Mouse (Mus musculus): ENCODE results near the gene Als2cl.

The Als2cl gene

GRCm38 (mm10) chr9:110877888-110878287 lies 1.8 kb upstream of the Als2cl start:
- in situ Hi-C loops (cut with MboI; ENCODE audit: unreplicated experiment in 2 of 2), result loop anchor here (5.0 to 10.0 kb wide), 3 partner anchors 163 to 466 kb away; no protein-coding TSS in a partner anchor

DNA sequence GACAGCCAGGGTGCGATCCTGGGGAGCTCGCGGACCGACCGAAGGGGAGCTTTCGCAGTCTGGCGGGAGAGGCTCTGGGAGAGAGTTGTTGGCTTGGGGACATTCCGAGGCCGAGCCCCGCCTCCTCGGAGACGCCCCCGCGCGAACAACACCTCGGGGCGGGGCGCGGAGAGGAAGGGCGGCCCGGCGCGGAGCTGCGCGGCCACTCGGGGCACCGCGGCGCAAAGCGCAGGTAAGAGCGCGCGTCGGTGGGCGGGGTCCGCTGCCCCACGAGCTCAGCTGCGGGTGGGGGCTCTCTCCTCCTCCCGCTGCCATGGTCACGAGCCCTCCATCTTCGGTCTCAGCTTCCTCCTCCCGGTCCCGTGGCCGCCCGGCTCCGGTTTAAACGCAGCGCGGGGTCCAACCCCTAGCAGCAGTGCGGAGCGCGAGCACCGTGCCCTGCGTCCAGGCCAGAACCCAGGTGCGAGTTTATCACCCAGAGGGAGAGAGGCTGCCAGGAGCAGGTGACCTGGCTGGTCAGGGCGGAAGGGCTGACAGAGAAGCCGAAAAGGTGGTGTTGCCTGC lies 410 bp downstream of the Als2cl start, which contains the start of gene Tmie:
TSS of gene Tmie (minus strand) at position 116 of the 564 bp plus-strand sequence.
- in situ Hi-C loops (cut with MboI; ENCODE audit: unreplicated experiment in 2 of 2), result loop anchor here (5.0 to 10.0 kb wide), 3 partner anchors 165 to 468 kb away; no protein-coding TSS in a partner anchor

DNA sequence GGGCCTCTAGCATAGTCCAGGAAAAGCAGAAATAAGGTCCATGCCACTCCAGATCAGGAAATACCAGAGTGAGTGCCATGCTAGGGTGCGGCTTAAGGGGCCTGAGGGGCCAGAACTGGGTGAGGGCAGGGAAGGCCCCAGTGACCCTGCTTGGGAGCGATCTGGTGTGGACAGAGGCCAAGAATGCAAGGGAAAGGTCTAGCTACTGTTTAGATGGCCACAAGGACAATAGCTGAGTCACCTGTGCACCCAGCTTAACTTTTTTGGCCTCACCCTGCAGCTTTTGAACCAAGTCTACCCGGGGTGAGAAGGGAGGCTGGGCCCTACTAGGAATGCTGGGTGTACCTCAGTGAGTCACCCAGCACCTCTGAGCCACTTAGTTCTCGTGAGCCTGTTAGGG lies 1.1 kb downstream of the Als2cl start:
- in situ Hi-C loops (cut with MboI; ENCODE audit: unreplicated experiment in 2 of 2), result no loop called here

DNA sequence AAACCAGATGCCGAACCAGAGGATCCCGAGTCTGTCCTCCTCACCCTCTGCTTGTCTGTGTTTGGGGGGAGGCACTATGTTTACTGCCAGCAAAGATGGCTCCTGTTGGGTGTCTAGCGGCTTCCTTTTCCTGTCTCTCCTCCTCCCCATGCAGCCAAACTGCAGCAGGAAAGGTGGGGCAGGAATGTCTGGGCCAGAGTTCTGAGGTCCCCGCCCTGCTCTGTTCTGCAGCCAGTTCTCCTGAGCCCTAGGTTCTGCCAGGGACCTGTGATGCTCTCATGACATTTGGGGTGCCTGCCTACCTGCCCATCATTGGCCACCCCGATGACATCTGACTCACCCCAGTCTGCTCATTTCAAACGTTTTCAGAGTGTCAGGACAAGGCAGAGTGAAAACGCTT lies 2.3 kb downstream of the Als2cl start:
- in situ Hi-C loops (cut with MboI; ENCODE audit: unreplicated experiment in 2 of 2), result no loop called here

DNA sequence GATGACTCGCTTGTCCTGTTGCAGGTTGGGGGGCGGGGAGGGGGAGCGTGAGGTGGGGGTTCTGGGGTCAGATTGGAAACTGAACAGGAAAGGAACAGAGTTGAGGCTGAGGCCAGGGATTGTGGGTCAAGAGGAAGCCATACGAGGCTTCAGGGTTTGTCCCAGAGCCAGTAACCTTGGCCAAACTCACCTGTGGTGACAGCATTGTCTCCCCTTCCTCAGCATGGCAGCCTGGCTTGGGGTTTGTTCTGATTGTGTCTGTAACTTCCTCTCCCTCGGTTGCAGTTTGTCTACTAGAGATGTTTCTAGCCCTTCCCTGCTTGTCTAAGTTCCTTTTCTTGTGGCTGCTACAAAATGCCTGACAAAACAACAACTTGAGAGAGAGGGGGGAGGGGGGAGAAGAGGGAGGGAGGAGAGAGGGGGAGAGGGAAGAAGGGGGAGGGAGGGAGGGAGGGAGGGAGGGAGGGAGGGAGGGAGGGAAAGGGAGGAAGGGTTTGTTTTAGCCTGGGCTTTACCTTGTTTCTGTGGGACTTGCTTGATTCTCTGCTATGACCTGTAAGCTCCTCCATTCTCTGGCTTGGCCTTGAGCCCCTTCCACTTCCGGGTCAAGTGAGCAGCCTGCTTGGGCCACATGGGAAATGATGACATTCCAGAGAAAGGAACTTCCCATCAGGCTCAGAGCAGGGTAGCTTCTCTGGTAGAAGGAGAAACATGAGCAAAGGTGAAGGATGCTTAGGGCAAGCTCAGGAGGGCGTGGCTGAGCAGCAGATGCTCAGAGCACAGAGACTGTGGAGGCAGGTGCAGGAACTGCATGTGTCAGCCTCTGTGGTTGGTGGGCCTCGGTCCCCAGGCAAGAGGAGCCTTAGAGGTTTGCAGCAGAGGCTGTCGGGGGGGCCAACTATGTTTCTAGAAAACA lies 8.0 kb downstream of the Als2cl start:
- in situ Hi-C loops (cut with MboI; ENCODE audit: unreplicated experiment in 2 of 2), result no loop called here

DNA sequence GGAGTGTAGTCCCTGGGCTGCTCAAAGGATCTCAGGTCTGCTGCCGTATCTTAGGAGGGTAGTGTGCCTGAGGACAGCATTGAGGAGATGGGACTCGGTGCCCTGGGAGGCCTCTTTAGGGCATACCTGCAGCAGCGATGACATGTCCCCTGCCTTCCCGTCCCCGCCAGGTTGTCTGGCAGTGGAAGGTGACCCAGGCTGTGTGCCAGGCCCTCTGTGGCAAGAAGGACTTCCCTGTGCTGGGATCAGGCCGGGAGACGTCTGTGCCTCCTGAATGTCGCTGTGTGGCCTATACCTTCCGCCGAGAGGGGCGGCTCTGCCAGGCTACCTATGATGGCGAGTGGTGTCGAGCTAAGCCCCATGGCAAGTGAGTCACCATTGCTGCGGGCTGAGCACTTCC lies 9.3 kb downstream of the Als2cl start:
- in situ Hi-C loops (cut with MboI; ENCODE audit: unreplicated experiment in 2 of 2), result no loop called here

DNA sequence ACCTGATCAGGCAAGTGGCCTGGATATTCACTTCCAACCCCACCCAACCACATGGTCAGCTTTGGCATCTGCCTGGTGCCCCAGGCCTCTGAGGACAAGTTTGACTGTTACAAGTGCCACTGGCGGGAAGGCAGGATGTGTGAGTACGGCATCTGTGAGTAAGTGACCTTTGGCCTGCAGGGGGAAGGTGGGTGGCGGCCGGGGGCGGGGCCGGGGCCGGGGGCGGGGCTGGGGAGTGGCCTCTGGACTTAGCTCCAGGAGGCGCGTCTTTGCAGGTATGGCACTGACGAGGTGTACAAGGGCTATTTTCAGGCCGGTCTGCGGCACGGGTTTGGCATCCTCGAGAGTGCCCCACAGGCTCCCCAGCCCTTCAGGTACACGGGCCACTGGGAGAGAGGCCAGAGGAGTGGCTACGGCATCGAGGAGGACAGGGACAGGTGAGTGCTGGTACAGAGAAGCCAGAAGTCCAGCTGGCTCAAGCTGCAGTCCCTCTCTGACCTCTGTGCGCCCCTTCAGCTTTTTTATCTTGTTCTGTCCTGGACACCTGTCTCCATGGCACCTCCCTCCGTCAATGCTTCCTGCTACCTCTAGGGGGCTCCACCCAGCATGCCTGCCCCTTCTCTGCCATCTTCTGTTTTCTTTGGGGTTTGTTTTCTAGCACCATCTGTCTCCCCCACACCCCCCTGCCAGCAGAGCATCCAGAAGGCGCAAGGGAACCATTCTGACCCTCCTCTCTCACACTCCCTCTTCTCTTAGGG lies 10.5 kb downstream of the Als2cl start:
- in situ Hi-C loops (cut with MboI; ENCODE audit: unreplicated experiment in 2 of 2), result no loop called here

DNA sequence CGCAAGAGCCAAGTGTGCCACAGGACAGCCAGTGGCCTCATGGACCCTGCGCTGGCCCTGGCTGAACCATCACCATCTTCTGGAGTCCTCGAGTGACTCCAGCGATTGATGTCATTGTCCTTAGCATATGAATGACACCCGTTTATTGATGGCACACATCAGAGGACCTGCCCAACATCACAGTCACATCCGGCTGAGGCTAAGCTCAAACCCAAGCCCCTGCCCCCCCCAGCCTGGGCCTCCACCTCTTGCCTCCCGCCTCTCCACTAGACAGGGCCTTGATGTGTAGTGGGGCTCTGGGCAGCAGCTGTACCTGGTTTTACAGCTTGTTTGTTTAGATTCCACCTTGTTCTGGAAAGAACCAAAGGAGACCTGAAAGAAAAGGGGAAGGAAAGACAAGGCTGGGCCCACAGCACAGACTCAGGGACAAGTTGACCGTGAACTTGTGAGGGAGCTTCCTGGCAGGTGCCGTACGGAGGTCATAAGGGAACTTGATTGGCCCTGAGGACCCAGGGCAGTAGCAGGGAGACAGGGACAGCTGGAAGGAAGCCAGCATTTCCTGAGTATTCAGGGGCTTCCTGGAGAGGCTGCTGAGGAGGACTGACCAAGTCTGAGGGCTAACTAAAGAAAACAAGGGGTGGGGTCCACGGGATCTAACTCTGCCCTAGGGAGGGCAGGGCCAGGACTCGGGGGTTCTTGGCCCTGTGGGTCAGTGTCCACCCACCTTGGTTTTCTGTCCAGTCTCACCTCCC lies 11.6 kb downstream of the Als2cl start:
- in situ Hi-C loops (cut with MboI; ENCODE audit: unreplicated experiment in 2 of 2), result no loop called here

GRCm38 (mm10) chr9:110892552-110892951 lies 12.9 kb downstream of the Als2cl start:
- in situ Hi-C loops (cut with MboI; ENCODE audit: unreplicated experiment in 2 of 2), result no loop called here

DNA sequence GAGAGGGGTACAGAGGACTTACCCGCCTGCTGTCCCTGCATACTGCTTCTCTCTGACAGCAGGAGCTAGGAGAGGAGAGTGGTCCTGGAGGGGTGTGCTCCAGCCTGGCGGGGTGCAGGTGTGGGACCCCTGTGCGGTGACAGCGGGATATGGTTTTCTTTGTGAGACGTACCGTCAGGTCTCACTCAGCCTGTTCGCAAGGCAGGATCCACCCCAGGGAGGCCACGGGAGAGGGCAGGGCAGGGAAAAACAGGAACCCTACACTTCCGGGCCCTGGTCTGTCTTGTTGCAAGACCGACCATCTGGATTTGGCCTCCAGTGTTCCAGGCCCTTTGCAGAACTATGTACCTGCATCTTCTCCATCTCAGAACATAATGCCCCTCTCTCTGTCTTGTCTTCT lies 13.8 kb downstream of the Als2cl start:
- in situ Hi-C loops (cut with MboI; ENCODE audit: unreplicated experiment in 2 of 2), result no loop called here

DNA sequence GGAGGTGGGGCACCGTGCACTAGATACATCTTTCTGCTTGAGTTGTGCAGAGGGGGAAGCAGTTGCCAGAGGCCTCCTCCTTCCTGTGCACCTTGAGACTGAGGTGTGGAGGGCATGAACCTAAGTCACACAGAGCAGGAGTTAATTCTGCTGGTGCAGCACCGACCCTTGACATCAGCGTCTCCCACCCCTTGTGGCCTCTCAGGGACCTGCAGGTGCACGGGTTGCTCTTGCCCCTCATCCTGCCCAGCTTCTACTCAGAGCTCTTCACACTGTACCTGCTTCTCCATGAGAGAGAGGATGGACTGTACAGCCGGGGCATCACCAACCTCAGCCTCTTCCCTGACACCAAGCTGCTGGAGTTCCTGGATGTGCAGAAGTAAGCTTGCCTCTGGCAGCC lies 15.8 kb downstream of the Als2cl start:
- in situ Hi-C loops (cut with MboI; ENCODE audit: unreplicated experiment in 2 of 2), result no loop called here

- in situ Hi-C loops (cut with MboI; ENCODE audit: unreplicated experiment in 2 of 2), result no loop called here
Observed at GRCm38 (mm10) chr9:110895994-110896393, 16.3 kb downstream of the Als2cl start.

GRCm38 (mm10) chr9:110896595-110896994 lies 16.9 kb downstream of the Als2cl start:
- in situ Hi-C loops (cut with MboI; ENCODE audit: unreplicated experiment in 2 of 2), result no loop called here

DNA sequence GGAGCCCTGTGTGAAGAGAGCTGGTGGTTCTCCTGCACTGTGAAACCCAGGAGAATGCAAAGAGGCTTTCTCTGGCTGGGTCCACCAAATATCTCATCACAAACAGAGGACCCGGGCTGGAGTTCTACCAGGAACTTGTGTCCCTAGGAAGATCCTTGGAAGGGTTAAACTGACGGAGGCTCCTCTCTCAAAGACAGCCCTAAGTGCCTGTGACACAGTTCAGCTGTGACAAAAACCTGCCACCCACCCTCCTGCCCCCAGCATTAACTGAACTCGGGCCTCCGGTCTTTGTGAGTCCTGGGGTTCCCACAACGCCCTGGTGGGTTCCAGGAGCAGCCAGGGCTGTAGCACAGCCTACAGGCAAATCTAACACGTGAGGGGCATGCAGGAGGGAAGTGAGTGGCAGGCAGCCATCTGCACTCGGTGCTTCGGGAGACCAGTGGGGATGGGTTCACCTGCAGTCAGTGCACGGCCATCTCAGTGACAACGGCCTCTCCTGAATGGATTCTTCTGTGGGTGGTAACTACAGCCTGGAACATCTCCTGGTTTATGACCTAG lies 19.9 kb downstream of the Als2cl start:
- in situ Hi-C loops (cut with MboI; ENCODE audit: unreplicated experiment in 2 of 2), result no loop called here

- in situ Hi-C loops (cut with MboI; ENCODE audit: unreplicated experiment in 2 of 2), result no loop called here
Observed at GRCm38 (mm10) chr9:110901204-110901603, 21.5 kb downstream of the Als2cl start.

- in situ Hi-C loops (cut with MboI; ENCODE audit: unreplicated experiment in 2 of 2), result no loop called here
Observed at GRCm38 (mm10) chr9:110902271-110902670, 22.6 kb downstream of the Als2cl start.

- in situ Hi-C loops (cut with MboI; ENCODE audit: unreplicated experiment in 2 of 2), result no loop called here
Observed at GRCm38 (mm10) chr9:110907201-110907837, 27.6 kb downstream of the Als2cl start.

- in situ Hi-C loops (cut with MboI; ENCODE audit: unreplicated experiment in 2 of 2), result no loop called here
Observed at GRCm38 (mm10) chr9:110907838-110908630, 28.4 kb downstream of the Als2cl start.

DNA sequence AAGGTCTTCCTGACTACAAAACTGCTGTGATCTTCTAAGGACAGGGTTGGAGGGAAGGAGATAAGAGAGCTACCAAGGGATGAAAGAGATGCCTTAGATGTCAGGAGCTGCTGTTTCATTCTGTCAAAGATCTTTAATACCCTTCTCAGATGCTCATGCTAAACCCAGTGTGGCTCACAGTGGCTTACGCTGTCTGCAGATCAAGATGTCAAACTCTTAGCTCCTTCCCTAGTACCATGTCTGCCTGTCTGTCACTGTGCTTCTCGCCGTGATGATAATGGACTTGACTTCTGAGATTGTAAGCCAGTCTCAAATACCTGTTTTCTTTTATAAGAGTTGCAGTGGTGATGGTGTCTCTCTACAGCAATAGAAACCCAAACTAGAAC lies 29.0 kb downstream of the Als2cl start:
- in situ Hi-C loops (cut with MboI; ENCODE audit: unreplicated experiment in 2 of 2), result no loop called here

All from v-Abl transformed pro-B cells (cell line).